Mouse (Mus musculus) liver, postnatal 0 days (tissue): ENCODE data around the gene Mecom. TPM values are rescaled to one million over a fixed set of nuclear protein-coding genes. Genes with fewer than 3 reads are reported as not detected.

ENCODE experiments used
- ATAC-seq: fragments of 200-750 bp; cut with Nextera tagmentation; 2 replicates; pipeline ENCODE4 v1.8.0; 2017; ENCODE audit warnings: mild to moderate bottlenecking, moderate library complexity
- DNase-seq: peaks from one replicate; pipeline ENCODE4 v3.0.0-alpha.2; 2016
- H3K27ac ChIP-seq: fragments of 300-500 bp; sonication (generic); 2 replicates; pipeline ENCODE4 v1.5.1; 2014; ENCODE audit warnings: antibody characterized with exemption, moderate library complexity, mild to moderate bottlenecking, low read depth
- H3K27me3 ChIP-seq: fragments of 300-500 bp; sonication (generic); 2 replicates; pipeline ENCODE4 v1.6.1; 2014; ENCODE audit warnings: low read length, control low read depth, mixed read lengths; ENCODE audit not compliant: insufficient read depth
- H3K36me3 ChIP-seq: fragments of 300-500 bp; sonication (generic); replicated peaks from 2 replicates; pipeline ENCODE4 v1.6.1; 2014; ENCODE audit warnings: mild to moderate bottlenecking, control low read depth, low read length, moderate library complexity, mixed read lengths; ENCODE audit not compliant: insufficient read depth
- H3K4me1 ChIP-seq: fragments of 300-500 bp; sonication (generic); 2 replicates; pipeline ENCODE4 v1.6.1; 2014; ENCODE audit warnings: antibody characterized with exemption, mild to moderate bottlenecking, control low read depth; ENCODE audit not compliant: insufficient read depth
- H3K4me2 ChIP-seq: fragments of 300-500 bp; sonication (generic); 2 replicates; pipeline ENCODE4 v1.6.1; 2014; ENCODE audit warnings: low read depth, mild to moderate bottlenecking, low read length, moderate library complexity, mixed read lengths
- H3K4me3 ChIP-seq: fragments of 300-500 bp; sonication (generic); 2 replicates; pipeline ENCODE4 v1.5.1; 2014; ENCODE audit warnings: low read depth, low read length
- H3K9ac ChIP-seq: fragments of 300-500 bp; sonication (generic); replicated peaks from 2 replicates; pipeline ENCODE4 v1.6.1; 2014; ENCODE audit warnings: mild to moderate bottlenecking, moderate library complexity
- H3K9me3 ChIP-seq: fragments of 300-500 bp; sonication (generic); 2 replicates; pipeline ENCODE4 v1.6.1; 2016; ENCODE audit warnings: mild to moderate bottlenecking, control low read depth, low read length, mixed read lengths
- CTCF ChIP-seq: sonication (generic); IDR thresholded peaks from 2 replicates; pipeline ENCODE4 v1.5.1; 2016; ENCODE audit warnings: antibody characterized with exemption, low read depth
- EP300 ChIP-seq: IDR thresholded peaks from 2 replicates; pipeline ENCODE4 v1.6.1; 2016; ENCODE audit warnings: antibody characterized with exemption, low read depth, mild to moderate bottlenecking
- WGBS: fragments of 180-500 bp; shearing (Covaris S2); extraction: QIAGEN DNeasy Blood & Tissue Kit; methylation state at CpG from one replicate; pipeline ENCODE4 v1.1.7; 2014; ENCODE audit not compliant: insufficient replicate concordance; 5-methylcytosine and 5-hydroxymethylcytosine counted together
- polyA plus RNA-seq: library from polyadenylated mRNA; unstranded; fragments of >200 nt; fragmentation: Nextera tagmentation; extraction: Ambion mirVana; gene quantifications from 2 replicates; pipeline ENCODE4 v1.2.1, GENCODE M21; 2015

Mecom gene
- polyA plus RNA-seq, 1 experiment from 2014 or later: 0.89 TPM

DNA sequence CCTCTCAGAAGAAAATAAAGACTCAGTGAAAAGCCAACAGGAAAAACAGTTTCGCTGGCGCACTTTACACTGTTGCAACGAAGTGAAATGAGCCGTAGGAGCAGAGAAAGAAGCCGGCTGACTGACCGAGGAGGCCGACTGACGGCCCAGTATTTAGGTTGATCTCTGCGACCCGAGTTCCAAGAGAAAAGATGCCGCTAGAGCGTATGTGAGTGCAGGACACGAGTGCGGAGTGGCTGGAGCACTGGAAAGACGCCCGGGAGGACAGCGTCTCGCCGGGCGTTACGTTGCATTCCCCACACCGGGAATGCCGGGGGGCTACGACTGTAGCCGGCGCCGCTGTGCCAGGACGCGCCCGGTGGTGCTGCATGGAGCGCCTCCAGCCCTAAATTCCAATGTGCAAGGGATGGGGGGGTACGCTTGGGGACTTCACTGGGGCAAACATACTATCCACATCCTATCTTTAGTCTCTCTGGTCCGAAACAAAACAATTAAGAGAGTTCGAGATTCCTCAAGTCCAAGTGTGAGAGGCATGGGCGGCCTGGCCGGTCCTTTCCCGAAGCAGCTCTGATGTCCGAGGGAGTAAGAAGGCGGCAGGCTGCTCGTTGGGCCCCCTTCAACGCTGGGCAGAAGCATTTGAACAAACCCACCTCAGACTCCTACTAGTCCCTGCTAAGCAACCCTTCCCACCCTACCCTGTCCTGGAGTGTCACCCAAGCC is 40.1 kb downstream of the Mecom start:
- Histone ChIP-seq H3K27ac (no peak overlapping the region), H3K36me3 (no peaks in the 10 kb centered on the region), H3K4me1 (peaks cover 8% of the 10 kb centered on the region), H3K9ac (no peak overlapping the region), H3K9me3 (no peaks in the 10 kb centered on the region), H3K4me2 (peak overlapping the region; percentile 86), H3K4me3 (peak overlapping the region; percentile 55), H3K27me3 (peaks cover 85% of the 10 kb centered on the region)
- TF ChIP-seq CTCF (no peak), EP300 (no peak)
- DNase-seq: peak; percentile 26
- no peak; the same call in 1 of the 2 replicates for ATAC-seq
- under 1% methylated on average over 41 of the region's 41 CpGs for WGBS

DNA sequence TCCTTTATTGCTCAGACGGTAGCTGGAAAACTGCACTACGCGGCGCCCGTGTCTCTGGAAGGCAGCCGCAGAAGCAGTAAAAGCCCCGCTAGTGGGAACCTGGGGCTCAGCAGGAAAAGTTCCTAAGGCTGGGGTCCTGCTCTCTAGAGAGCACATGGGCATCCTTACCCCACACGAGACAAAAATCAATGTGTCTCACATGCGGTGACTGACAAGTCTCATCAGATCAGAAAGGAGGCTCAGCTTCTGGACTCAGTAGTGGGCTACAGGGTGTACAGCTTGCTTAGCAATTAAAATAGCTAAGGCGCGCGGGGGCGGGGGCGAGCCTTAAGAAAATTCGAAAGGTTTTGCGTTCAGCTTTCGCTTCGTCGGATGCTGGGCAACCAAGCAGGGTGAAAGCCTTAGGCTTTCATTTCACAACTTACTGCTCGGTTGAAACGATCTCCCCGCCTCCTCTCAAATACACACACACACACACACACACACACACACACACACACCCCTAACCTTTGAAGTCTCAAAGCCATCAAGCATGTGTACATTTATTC is 40.7 kb downstream of the Mecom start:
- Histone ChIP-seq H3K27ac (no peak overlapping the region), H3K36me3 (no peaks in the 10 kb centered on the region), H3K4me1 (peaks cover 8% of the 10 kb centered on the region), H3K9me3 (no peaks in the 10 kb centered on the region), H3K4me2 (peak overlapping the region; percentile 86), H3K9ac (no peak overlapping the region), H3K27me3 (peaks cover 79% of the 10 kb centered on the region), H3K4me3 (peak overlapping the region; percentile 55)
- ATAC-seq (no peak; the same call in 1 of the 2 replicates), DNase-seq (peak; percentile 34)
- TF ChIP-seq EP300: no peak
- no peak for TF ChIP-seq CTCF
- WGBS: under 1% methylated on average over 22 of the region's 22 CpGs

DNA sequence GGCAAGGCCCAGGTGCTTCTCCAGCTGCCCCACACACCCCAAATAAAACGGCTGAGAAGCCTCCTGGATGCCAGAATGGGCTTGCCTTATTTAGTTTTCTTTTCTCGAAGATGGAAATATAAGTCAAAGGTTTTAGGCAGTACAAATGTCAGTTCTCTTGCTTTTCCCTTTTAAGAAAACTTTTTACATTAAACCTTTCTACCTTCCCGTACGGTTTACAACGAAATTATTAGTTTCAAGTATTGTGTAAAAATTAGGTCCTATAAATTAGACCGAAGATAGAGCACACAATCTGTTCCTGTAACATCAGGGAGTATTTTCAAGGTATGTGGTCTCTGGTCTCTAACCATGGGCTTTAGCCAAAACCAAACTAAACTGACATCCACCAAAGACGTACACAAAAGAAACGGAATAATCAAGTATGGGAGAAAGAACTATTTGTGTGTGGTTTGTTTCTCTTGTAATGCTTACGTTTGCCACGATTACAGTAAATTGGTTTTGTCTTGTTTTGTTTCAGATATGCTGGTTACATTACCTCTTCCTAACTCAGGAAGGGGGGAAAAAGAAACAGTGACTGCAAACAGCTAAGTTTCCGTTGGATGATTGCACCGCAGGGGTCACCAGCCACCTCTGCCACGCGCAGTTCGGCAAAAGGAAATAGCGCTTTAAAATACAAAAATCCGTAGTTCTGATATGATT is 41.3 kb downstream of the Mecom start:
- ATAC-seq (no peak), DNase-seq (no peak)
- Histone ChIP-seq H3K4me1 (peaks cover 8% of the 10 kb centered on the region), H3K27me3 (peaks cover 73% of the 10 kb centered on the region), H3K9ac (no peak overlapping the region), H3K4me3 (peak overlapping the region; percentile 55), H3K36me3 (no peaks in the 10 kb centered on the region), H3K9me3 (no peaks in the 10 kb centered on the region), H3K27ac (no peak overlapping the region), H3K4me2 (peak overlapping the region; percentile 86)
- 9% methylated on average over 17 of the region's 17 CpGs for WGBS
- TF ChIP-seq EP300 (no peak), CTCF (no peak)

DNA sequence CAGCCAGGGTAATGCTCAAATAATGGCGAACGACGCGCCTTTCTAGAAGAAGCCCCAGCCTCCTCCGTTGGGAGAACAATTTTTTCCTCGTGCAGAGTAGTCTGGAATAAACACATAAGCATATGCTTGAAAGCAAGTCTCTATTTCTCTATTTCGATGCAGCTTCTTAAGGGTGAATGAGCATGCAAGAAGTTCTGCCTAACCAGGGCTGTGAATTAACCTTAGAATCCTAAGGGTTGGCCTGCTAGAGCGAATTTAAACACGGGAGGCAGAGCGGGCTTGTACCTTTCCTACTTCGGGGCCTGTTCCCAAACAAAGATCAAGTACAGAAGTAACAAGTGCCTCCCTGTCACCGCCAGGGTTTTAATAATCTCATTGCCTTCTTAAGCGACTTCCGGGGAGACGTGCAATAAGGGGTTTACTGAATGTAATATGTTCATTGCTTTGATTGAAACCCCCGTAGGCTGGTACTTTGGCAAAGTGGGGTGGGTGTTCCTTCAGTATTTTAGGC is 42.0 kb downstream of the Mecom start:
- Histone ChIP-seq H3K4me1 (peaks cover 8% of the 10 kb centered on the region), H3K9me3 (no peaks in the 10 kb centered on the region), H3K27me3 (peaks cover 66% of the 10 kb centered on the region), H3K36me3 (no peaks in the 10 kb centered on the region), H3K9ac (no peak overlapping the region), H3K27ac (no peak overlapping the region), H3K4me3 (no peak overlapping the region), H3K4me2 (no peak overlapping the region)
- WGBS: 29% methylated on average over 16 of the region's 16 CpGs
- TF ChIP-seq CTCF: no peak
- TF ChIP-seq EP300: no peak
- no peak for DNase-seq
- ATAC-seq: no peak

DNA sequence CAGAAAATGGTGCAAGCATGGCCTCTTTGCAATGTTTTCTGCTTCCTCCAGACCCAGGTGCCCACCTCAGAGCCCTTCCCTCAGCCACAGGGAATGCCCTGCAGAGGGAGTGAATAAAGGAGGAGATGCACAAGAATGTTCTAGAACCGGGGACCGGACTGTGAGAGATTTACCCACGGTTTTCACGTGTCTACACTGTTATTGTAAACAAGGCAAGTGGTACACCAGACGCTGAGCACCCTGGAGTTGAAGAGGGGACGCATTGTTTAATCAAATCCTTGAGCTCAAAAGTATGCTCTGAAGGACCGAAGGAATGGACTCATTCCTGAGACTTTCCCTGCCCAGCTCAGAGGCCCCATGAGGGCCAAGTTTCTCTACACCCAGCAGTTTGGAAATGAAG is 43.2 kb downstream of the Mecom start:
- no peak overlapping the region for H3K9ac ChIP-seq
- no peak overlapping the region for H3K4me3 ChIP-seq
- H3K36me3 ChIP-seq: no peaks in the 10 kb centered on the region
- H3K4me2 ChIP-seq: no peak overlapping the region
- 41% methylated on average over 7 of the region's 7 CpGs for WGBS
- no peak for DNase-seq
- peaks cover 53% of the 10 kb centered on the region for H3K27me3 ChIP-seq
- H3K27ac ChIP-seq: no peak overlapping the region
- TF ChIP-seq CTCF: no peak
- TF ChIP-seq EP300: no peak
- peaks cover 6% of the 10 kb centered on the region for H3K4me1 ChIP-seq
- H3K9me3 ChIP-seq: no peaks in the 10 kb centered on the region
- ATAC-seq: no peak

DNA sequence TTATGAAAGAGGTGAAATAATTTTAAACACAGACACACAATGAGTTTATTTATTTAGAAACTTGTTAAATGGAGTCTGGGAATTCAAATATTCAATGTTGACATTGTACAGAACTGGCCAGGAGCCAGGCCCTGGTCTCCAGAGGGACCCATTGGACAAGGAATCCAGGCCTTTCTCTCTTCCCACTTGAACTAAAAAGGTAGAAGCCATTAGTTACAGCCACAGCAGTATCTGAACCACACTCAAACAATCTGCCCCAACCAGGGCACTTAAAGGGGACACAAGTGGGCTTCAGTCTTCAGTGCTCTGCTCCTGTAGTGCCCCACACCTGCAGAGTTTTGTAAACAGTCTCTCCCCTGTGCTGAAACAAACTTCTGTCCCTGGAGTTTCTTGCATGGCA is 44.0 kb downstream of the Mecom start:
- no peak overlapping the region for H3K4me2 ChIP-seq
- DNase-seq (no peak), ATAC-seq (no peak)
- H3K4me3 ChIP-seq: no peak overlapping the region
- no peak overlapping the region for H3K9ac ChIP-seq
- H3K36me3 ChIP-seq: no peaks in the 10 kb centered on the region
- no peaks in the 10 kb centered on the region for H3K9me3 ChIP-seq
- no peak overlapping the region for H3K27ac ChIP-seq
- peaks cover 6% of the 10 kb centered on the region; the same call in 1 of the 2 replicates for H3K4me1 ChIP-seq
- H3K27me3 ChIP-seq: peaks cover 46% of the 10 kb centered on the region
- TF ChIP-seq EP300 (no peak), CTCF (no peak)
